Mouse (Mus musculus) forelimb bud, embryonic 11.5 days (tissue): Measurements from ENCODE around the gene Olfr1418.
"Not testable (repeated sequence)": the region's sequence is repeated elsewhere in the genome, so short reads cannot be mapped to it uniquely, and the experiment has no call there.

ENCODE experiments used
- DNase-seq: peaks from one replicate; pipeline ENCODE4 v3.0.0-alpha.2; 2012; ENCODE audit warnings: low read depth, low spot score

Olfr1418 gene

DNA sequence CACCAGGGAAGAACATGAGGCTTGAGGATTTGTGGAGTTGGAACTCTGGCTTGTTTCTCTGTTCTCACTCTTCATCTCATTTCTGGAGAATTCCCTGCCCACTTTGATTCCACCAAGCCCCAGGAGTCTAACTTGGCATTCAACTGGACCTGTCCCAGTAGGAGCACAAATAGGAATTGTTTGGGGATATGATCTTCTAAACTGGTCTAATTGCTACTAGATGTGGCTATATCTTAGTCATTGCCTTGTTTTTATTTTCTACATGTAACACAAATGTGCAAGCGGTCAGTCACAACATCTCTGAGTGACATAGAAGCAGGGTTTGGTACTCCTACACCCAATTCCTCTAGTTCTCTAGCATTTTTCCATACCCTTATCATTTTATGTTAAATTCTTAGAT, at the start of gene Olfr1418:
Gene Olfr1418 (minus strand): TSS at position 101 of the 400 bp plus-strand sequence.
- no peak for DNase-seq

DNA sequence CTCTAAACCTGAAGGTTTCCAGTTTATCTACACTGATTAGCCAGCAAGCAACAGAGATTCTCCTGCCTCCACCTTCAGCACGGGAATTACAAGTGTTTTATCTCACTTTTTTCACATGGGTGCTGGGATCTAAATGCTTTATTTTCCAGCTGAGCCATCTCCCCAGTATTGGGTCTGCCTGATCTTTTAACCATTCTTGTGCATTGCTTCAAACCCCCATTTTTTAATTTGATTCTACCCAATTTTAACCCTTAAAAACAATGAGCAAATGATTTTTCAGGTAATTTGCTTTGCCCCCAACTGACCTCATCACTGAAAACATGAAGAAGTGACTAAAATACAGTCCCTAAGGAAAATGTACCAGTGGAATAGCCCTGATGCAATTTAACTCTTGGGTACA, 25.4 kb upstream of the Olfr1418 start, which contains the start of gene Olfr1420:
Gene Olfr1420 (plus strand): TSS at position 301 of the 400 bp plus-strand sequence.
- DNase-seq: no peak

DNA sequence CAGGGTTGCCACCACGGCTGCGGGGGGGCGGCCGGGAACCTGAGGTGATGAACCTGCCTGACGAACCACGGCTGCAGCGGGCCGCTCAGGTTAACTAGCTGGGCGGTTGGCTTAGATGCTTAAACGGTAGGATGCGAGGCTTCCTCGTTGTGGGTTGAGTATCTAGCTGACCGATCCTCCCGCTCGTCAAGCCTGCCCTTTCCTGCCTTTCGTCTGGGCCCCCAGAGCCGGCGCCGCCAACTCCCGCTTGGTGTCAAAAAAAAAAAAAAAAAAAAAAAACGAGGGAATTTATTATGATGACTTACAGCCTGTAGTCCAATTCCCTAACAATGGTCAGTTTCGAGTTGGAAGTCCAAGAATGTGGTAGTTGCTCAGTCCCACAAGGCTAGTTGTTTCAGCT, 17.5 kb upstream of the Olfr1418 start:
- not testable (repeated sequence) for DNase-seq

DNA sequence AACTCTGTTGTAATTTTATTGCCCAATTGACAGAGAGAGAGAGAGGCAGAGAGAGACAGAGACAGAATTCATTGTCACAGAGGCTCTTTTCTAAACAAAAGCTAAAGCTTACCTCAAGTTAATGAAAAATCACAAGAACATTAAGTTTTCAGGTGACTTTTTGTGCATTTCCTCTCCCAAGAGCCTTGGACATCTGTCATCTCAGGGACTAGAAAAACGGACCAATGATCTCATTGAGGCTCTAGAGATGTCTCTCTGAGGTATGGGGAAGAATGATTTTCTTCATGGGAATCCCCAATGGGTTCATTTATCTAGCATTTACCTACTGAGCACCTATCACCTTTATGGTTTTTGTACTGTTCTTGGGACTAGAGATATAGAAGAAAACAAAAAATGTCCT, 14.1 kb upstream of the Olfr1418 start, which contains the start of gene Olfr1419:
Gene Olfr1419 (minus strand): TSS at position 101 of the 400 bp plus-strand sequence.
- DNase-seq: no peak

DNA sequence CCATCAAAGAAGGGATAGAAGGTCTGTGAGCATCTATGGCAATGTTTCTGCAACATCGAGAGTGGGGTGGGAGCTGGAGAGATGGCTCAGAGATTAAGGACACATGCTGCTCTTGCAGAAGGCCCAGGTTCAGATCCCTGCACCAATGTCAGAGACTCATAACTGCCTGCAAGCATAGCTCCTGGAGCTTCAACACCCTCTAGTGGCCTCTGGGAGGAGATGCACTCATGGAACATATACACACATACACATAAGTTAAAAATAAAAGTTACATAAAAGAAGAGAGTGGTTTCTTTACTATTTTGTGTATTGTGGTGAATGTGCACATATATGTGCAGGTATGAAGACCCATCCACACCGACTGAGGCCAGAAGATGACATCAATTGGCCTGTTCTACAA, 7.0 kb upstream of the Olfr1418 start:
- DNase-seq: no peak

DNA sequence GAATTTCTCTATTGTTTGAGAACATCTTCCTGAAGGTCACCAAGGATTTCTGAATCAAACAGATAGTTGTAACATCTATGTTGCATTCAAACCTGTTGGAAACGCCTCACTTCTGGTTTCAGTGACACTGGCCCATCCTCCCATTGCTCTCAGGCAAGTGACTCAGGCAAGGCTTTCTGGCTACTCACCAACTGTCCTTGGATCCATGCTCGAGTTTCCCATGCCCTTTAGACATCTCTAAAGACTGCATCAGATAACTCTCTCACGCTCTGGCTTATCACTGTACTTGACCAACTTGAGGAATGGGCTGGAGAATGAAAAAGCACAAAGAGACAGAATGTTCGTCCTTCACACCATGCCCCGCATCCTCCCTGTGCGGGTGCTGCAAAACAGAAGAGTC, 4.4 kb downstream of the Olfr1418 start:
- DNase-seq: no peak

DNA sequence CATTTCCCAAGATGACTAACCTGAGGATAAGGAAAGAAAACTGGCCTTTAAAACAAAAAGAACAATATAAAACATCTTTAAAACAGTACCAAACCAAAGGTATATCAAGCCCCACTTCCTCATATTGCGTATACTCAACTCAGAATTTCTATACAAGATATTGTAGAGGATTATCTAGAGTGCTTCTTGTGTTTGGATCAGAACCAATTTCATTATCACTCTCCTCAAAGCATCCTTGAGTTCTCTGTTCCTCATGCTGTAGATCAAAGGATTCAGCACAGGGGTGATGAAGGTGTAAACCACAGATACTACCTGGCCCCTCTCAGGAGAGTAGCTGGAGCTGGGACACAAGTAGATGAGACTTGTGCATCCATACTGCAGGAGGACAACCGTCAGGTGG, 6.0 kb downstream of the Olfr1418 start:
- DNase-seq: no peak

DNA sequence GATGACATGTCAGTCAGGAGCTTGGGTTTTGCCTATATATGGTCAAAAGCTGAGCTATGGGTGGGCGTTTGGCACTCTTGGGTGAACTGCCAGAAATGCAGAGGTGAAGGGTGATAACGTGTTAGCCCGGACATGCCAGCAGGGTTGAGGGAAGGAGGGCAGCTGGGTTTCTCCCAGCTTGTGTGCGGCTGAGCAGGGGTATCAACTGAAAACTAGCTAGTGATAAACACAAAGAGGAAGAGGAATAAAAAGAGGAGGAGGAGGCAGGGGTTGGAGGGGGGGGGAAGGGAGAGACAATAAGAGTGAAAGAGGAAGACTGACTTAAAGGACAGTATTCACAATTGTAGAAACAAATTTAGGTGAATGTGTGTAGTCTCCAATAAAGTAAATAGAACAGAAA, 8.2 kb downstream of the Olfr1418 start:
- no peak for DNase-seq

DNA sequence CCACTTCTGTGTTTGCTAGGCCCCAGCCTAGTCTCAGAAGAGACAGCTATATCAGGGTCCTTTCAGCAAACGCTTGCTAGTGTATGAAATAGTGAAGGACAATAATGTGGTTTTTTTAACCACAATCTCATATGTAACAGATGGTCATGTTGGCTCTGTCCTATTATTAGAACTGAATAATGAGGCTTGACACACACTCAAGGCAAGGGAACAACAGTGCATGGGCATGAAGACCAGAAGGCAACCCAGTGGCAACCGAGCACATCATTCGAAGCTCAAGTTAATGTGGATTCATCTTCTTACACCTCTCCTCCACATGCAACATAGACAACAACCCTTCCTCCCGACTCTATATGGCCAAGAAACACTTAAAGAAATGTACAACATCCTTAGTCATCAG, 14.5 kb downstream of the Olfr1418 start:
- no peak for DNase-seq

DNA sequence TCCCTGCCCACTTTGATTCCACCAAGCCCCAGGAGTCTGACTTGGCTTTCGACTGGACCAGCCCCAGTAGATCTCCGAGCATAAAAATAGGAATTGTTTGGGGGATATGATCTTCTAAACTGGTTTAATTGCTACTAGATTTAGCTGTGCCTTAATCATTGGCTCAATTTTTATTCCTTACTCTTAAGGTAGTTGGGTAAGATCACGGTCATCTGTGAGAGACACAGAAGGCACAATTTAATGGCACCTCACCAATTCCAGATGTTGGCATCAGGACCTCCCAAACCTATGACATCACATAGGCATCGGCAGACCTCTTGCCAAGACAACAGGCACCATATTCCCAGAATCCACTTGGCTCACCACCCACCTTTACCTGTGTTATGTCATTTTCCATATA, 21.7 kb downstream of the Olfr1418 start, which contains the start of gene Olfr1417:
Gene Olfr1417 (minus strand): TSS at position 101 of the 400 bp plus-strand sequence.
- DNase-seq: no peak

DNA sequence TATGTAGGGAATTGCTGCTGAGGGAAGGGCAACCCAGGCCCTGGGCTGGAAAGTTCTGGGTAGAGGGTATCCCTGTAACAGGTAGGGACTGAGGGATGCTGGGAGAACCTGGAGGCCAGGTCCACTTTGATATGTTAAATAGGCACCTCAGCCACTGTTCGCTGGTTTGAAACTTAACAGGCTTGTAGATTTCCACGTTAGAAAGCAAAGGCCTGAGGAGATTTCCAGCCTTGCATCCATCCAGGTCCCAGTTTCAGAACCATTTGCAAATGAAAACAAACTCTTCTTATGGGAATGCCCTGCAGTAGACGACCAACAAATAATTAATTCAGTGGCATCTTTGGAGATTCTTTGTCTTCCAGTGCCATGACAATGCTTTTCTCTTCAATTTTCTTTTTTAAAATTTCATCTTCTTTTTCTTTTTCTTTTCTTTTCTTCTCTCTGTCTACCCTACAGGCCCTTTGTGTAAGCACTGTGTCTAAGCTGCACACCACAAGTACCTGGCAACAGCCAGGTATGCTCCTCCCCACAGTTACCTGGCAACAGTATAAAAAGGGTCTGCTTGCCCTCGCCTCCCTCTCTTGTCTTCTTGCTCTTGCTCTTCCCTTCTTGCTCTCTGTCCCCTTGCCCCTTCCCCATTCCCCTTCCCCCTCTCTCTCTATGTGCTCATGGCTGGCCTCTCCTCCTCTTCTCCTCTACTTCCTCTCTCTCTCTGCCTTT, 37.4 kb downstream of the Olfr1418 start:
- DNase-seq: no peak

DNA sequence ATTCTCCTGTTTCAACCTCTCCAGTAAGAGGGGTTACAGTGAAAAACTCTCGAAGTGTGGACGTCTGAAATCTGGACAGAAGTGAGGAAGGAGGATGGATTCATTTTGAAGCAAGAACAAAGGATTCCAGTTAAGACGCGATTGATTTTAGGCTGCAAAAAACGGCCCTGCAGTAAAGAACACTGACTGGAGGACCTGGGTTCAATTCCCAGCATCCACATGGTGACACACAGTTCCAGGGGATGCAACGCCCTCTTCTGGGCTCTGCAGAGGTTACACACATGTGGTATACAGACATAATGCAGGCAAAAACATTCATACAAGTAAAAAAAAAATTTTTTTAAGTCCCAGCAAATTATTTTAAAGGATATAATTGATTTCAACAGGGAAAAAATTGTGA, 40.7 kb downstream of the Olfr1418 start:
- no peak for DNase-seq

DNA sequence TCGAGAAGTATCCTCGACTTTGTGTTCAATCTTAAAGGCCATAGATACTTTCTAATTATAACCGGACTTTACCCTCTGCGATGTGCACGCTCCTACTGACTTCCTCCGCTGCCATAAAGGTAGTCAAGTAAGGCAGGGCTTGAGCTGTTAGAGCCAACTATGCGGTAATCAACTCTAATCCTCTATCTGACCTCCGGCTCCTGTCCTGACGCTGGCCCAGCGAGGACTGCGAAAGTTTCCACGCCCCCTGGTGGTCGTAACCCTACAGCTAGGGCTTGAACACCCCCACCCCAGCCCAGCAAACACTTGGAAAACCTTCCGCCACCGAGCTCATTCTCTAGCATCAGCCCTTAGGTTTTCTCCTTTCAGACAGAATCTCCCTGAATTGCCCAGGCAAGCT, 41.1 kb downstream of the Olfr1418 start:
- peak; percentile 87 for DNase-seq

DNA sequence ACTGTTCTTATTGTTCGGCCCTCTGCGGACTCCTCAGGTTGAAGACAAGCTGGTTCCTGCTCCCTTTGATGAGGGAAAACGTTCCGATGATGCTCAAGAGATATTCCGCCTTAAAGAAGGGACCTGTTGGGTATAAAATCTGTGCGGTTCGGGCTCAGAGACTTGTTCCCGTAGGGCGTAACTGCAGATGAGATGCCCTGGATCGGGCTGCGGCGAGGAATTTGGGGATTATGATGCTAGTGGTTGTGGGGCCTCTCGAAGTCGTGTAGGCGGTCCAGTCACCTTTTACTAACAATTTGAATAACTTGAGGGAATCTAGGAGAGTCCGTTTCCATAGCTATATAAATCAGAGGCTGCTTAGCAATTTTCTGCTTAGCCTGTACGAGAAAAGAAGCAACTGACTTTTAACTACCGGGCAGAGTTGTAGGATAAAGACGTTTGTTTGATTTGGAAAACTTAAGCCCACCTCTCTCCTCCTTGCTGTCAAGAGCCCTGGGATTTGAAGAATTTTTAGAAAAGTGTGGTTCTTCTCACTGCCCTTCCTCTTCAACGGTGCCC, 41.6 kb downstream of the Olfr1418 start, which contains the start of gene Stx3:
Gene Stx3 (minus strand): TSS at position 261 of the 558 bp plus-strand sequence.
- peak; percentile 23 for DNase-seq

DNA sequence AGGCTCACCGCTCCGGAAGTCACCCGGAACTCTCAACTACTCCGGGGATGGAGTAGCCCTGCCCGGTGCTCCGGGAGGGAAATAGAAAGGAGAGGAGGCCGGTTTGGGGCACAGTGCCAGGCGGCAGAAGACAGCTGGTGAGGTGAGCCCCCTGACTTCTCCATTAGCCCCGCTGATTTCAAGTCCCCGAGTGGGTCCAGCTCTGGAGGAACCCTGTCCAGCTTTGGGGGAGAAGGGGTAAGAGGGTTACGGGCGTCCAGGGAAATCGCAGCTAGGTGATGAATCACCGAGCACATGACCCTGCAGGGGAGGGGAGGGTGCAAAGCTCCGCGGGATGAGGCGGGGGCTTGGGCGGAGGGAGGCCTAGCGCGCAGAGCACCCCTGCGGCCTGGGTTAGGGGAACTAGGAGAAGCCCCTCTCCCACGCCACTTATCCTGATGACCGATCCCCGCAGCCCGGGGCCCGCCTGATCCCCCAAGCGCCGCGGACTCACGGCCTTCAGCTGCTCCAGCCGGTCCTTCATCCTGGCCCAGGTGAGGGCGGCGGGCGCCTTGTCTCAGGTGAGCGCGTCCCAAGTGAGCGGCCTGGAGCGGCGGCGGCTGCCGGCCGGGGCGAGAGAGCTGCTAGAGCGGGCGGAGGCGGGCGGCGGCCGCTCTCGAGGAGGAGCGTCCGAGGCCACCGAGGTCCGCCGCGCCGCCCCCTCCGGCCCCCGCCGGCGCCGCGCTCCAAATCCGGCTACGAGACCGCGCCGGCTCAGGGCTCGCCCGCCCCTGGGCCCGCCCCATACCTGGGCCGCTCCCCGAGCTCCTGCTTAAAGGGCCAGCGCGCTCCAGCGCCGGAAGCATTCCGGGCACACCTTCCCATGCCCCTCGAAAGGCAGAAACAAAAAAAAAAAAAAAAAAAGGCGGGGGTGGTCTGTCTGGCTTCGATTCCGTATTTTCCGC, 42.4 kb downstream of the Olfr1418 start:
- peak; percentile 16 for DNase-seq

DNA sequence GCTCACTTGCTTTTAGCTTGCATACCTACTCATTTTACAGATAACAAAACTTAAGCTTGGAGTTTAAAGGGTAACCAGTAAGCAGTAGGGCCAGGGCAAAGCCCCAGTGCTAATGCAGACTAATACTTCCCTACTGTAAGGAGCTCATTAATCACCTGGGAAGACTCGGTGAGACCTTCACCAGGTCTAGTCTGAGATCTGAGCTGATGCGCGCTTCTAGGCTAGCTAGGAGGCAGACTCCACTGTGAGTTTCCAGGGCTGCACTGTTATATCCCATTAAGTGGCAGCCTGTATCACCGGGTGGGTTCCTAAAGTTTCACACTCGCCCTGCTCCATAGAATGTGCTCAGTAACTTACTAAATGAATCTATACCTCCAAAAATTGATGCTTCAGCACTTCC, 43.3 kb downstream of the Olfr1418 start:
- no peak for DNase-seq

DNA sequence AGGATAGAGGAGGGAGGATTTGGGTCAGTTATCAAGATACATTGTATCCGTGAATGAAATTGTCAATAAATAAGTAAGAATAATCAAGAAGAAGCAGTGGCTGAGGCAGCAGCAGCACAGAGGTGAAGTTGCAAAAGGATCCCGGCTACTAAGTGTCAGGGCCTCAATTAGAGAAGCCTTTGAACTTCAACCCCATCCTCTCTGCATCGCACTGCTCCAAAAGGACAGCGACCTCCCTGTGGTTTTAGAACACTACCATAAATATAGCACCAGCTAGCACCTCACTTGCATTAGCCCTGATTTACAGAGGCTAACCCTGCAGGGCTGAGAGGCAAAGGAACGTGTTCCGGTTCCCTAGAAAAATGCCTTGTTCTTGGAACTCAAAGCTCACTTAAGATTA, 44.2 kb downstream of the Olfr1418 start:
- no peak for DNase-seq

DNA sequence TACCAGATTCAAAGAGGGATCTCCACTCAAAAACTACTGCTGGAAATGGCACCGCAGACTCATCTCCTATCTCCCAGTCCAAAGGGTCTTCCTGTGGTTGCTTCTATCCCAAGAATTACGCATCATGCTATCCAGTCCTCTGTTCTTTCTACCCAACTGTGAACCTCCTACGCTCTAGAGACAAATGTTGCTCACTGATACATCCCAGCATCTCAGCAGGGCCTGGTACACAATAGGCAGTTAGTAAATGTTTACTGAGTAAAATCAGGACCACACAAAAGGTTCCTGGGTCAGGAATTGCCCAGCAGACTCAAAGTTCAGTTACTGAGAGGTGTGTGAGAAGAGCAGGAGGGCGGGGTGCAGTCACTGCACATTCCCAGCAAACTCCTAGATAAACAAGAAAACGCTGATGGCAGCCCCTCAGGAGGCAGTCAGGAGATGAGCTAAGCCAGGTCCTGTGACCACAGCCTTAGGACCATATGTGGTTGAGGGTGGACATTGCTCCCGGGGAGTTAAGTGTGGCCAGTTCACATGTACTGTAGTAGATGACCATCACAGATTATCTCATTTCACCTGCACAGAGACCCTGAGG, 46.0 kb downstream of the Olfr1418 start:
- DNase-seq: no peak

DNA sequence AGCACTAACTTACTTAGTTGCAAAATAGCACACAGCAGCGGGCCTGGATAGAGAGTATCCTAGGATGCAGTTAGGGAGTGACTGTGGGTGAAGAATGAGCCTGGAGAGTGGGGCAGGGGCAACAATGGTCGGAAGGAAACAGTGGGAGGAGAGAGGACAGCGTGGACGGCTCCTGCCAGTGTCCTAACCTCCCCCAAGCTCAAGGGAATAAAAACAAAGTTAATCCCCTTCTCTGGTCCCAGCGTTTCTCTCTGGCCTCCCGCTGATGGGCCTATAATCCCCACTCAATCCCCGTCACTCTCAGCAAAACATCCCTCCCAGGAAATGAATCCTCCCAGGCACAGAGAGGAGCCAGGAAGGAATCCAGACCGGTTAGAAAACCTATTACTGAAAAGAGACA, 47.2 kb downstream of the Olfr1418 start:
- no peak for DNase-seq

DNA sequence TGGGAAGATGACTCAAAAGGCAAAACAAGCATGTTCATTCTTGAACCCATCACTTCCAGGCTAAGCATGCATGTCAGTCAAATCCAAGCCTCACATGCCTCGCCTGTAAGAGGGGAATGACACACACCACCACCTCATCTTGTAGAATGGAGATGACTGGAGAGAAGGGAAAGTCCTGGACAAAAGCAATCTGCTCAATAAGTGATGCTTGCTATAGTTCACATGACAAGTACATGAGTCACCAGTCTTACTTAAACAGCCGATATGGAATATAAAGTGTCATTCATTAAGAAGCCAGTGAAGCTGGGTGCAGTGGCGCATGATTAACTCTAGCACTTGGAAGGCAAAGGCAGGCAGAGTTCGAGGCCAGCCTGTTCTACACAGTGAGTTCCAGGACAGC, 47.7 kb downstream of the Olfr1418 start:
- DNase-seq: no peak

DNA sequence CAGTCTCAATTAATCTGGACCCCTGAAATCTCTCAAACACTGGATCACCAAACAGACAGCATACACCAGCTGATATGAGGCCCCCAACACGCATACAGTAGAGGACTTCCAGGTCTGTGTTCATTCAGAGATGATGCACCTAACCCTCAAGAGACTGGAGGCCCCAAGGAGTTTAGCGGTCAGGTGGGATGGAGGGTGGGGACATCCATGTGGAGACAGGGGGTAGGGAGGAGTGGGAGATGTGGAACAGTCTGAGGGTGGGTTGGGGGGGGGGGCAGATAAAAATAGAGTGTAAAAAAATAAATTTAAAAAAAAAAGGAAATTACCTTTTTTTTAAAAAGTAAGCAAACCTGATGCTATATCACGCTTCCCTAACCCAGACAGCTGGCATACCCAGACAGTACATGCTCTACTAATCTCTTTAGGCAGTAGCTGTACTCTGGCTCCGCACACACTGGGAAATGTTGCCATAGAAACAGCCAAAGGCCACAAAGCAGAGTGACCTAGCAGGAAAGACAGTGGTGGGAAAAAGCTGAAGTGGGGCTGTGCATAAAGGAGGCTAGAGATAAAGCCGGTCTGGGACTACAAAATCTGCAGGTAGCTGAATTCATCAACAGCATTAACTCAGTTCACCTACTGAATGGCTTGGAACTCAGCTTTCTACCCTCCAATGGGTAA, 49.0 kb downstream of the Olfr1418 start:
- DNase-seq: no peak
